Mouse (Mus musculus) thymus, postnatal 10 days (tissue): ENCODE data around the gene Clec4a4.
"Not testable (repeated sequence)": the region's sequence is repeated elsewhere in the genome, so short reads cannot be mapped to it uniquely, and the experiment has no call there.

Experiments used
- DNase-seq, 2 experiments: peaks; one replicate each; pipeline ENCODE4 v3.0.0; 2021; ENCODE audit warnings: low spot score in 2 of 2

Clec4a4 gene

GRCm38 (mm10) chr6:122989876-122990437 is at the start of gene Clec4a4:
Clec4a4 (plus strand) TSS chr6:122990367.
- no peak for DNase-seq

GRCm38 (mm10) chr6:122946760-122947159 is 43.4 kb upstream of the Clec4a4 start:
- DNase-seq, result no peak

- no peak for DNase-seq
Measured at GRCm38 (mm10) chr6:122952401-122952800, 37.8 kb upstream of the Clec4a4 start, which contains the start of gene Clec4a3. Clec4a3 (plus strand) TSS chr6:122952515.

GRCm38 (mm10) chr6:122964562-122964961 is 25.6 kb upstream of the Clec4a4 start:
- no peak for DNase-seq

GRCm38 (mm10) chr6:122969048-122969447 is 21.1 kb upstream of the Clec4a4 start:
- DNase-seq, result no peak

- not testable (repeated sequence) for DNase-seq
Measured at GRCm38 (mm10) chr6:123004696-123005095, 14.5 kb downstream of the Clec4a4 start.

- no peak for DNase-seq
Measured at GRCm38 (mm10) chr6:123005591-123005990, 15.4 kb downstream of the Clec4a4 start.

GRCm38 (mm10) chr6:123049742-123050372 is 59.7 kb downstream of the Clec4a4 start, which contains the start of gene Clec4b1:
Clec4b1 (plus strand) TSS chr6:123049962.
- DNase-seq, result no peak
